Mouse (Mus musculus): ENCODE data around the gene Saysd1. TPM values are rescaled to one million over a fixed set of nuclear protein-coding genes. Genes with fewer than 3 reads are reported as not detected.
A peak's percentile ranks its signal among the peaks of the same experiment; 100 is the strongest.

Saysd1 gene
- polyA plus RNA-seq, 1 experiment from 2014 or later, result 10.8 TPM

DNA sequence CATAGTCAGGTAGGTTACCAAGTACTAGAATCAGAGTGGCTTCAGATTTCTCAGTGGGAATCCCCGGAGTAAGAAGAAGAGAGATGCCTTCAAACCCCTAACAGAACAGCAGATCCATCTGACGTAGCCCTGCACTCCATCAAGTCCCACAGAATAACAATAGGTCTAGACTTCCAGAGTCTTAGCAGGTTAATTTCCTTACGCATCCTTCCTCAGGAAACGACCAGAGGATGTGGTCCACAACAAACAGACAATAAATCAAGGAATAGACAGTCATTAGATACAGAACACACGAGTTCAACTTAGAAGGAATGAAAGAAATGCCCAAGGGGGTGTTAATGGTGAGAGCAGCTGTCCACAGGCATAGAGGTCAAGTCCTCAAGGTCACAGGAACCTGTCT is 43.4 kb downstream of the Saysd1 start:
- no peak for ATAC-seq (ENCODE audit: low FRiP score)

GRCm38 (mm10) chr14:20093493-20093892 is 44.8 kb downstream of the Saysd1 start:
- WGBS, result 23% methylated on average over 7 of the region's 7 CpGs
- no peak overlapping the region for H3K9ac ChIP-seq
- 0 out of 2 replicates have a peak, but pooled peaks cover 3% of the 10 kb centered on the region for H3K27me3 ChIP-seq
- no peak overlapping the region for H3K27ac ChIP-seq
- no peak overlapping the region for H3K4me3 ChIP-seq
- H3K36me3 ChIP-seq, result no peaks in the 10 kb centered on the region
- H3K4me1 ChIP-seq, result no peaks in the 10 kb centered on the region
- H3K4me2 ChIP-seq (replicated peaks), result no peak overlapping the region
- H3K9me3 ChIP-seq (replicated peaks), result no peaks in the 10 kb centered on the region
- no peak for ATAC-seq (ENCODE audit: low FRiP score)

More for the DNA sequence above, 43.4 kb downstream of the Saysd1 start:
- Histone ChIP-seq H3K36me3 (no peaks in the 10 kb centered on the region), H3K4me1 (no peaks in the 10 kb centered on the region), H3K9ac (no peak overlapping the region), H3K27ac (no peak overlapping the region), H3K9me3 (replicated peaks) (no peaks in the 10 kb centered on the region), H3K27me3 (0 out of 2 replicates have a peak, but pooled peaks cover 3% of the 10 kb centered on the region), H3K4me3 (no peak overlapping the region), H3K4me2 (replicated peaks) (no peak overlapping the region)
- WGBS, result 70% methylated on average over 5 of the region's 5 CpGs

DNA sequence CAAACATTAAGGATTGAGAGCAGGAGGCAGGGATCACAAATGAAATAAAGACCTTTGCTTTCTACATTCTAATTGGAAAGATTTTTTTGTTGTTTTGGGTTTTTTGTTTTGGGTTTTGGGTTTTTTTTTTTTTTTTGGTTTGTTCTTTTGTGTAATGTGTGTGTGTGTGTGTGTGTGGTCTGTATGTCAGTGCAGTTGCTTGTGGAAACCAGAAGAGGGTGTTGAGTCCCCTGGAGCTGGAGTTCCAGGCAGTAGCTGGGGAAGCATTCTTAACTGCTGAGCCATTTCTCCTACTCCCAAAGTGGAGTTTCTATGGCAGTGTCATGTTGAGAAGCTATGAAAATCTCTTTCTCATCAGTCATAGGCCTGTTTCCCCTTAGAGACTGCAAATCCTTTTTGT is 54.0 kb downstream of the Saysd1 start:
- no peak overlapping the region for H3K9ac ChIP-seq
- H3K27ac ChIP-seq, result no peak overlapping the region
- no peaks in the 10 kb centered on the region for H3K9me3 ChIP-seq (replicated peaks)
- no peak overlapping the region for H3K4me3 ChIP-seq
- H3K4me1 ChIP-seq, result peaks cover 14% of the 10 kb centered on the region
- H3K27me3 ChIP-seq, result no peaks in the 10 kb centered on the region
- ATAC-seq (ENCODE audit: low FRiP score), result no peak
- H3K4me2 ChIP-seq (replicated peaks), result no peak overlapping the region
- H3K36me3 ChIP-seq, result 0 out of 2 replicates have a peak, but pooled peaks cover 4% of the 10 kb centered on the region

DNA sequence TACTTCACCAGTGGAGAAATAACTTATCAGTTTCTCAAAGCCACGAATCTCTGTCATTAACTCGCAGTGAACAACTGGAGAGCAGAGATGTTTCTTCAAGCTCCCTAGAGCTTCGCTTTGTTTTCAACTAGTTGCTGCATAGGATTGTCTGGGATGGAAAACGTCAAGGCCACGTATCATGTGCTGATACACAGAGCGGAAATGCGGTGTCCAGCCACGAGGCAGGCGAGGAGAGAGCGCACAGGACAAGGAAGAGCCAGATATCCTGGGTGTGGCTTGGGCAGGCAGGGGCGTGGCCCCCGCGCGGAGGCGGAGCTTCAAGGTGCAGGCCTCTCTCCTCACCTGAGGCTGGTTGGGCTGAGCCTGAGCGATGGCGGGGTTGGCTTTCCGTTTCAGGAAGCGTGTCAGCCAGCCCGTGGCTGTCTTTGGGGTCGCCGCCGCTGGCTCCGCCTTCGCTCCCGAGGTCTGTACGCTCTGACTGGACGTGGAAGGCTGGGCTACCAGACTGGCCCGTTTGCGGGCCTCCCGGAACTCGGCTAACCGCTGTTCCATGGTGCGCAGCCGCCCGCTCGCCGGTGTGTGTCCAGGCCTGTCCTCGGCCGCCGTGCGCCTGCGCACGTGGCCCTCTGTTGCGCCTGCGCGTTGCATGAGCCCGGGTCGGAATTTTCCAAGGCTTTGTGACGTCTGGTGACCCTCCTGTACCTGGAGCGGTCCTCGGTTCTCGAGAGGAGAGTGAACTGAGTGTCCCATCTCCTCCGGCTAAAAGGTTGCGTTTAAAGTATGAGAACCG is 55.6 kb downstream of the Saysd1 start:
- ATAC-seq (ENCODE audit: low FRiP score), result peak; percentile 98
- Histone ChIP-seq H3K4me3 (peak overlapping the region; percentile 48), H3K9me3 (replicated peaks) (no peaks in the 10 kb centered on the region), H3K9ac (peak overlapping the region; percentile 65), H3K36me3 (0 out of 2 replicates have a peak, but pooled peaks cover 4% of the 10 kb centered on the region), H3K27ac (peak overlapping the region; percentile 92), H3K27me3 (no peaks in the 10 kb centered on the region), H3K4me1 (peaks cover 14% of the 10 kb centered on the region), H3K4me2 (replicated peaks) (peak overlapping the region; percentile 58)
- 3% methylated on average over 49 of the region's 56 CpGs for WGBS

- Histone ChIP-seq H3K9ac (peak overlapping the region; percentile 65), H3K27me3 (no peaks in the 10 kb centered on the region), H3K27ac (peak overlapping the region; percentile 92), H3K36me3 (0 out of 2 replicates have a peak, but pooled peaks cover 4% of the 10 kb centered on the region), H3K4me3 (peak overlapping the region; percentile 48), H3K4me1 (peaks cover 14% of the 10 kb centered on the region), H3K9me3 (replicated peaks) (no peaks in the 10 kb centered on the region), H3K4me2 (replicated peaks) (peak overlapping the region; percentile 58)
- ATAC-seq (ENCODE audit: low FRiP score), result 0 out of 2 replicates have a peak, but pooled peaks have one; percentile 6
- WGBS, result 82% methylated on average over 5 of the region's 5 CpGs
Measured at GRCm38 (mm10) chr14:20081937-20082533, 56.3 kb downstream of the Saysd1 start.

DNA sequence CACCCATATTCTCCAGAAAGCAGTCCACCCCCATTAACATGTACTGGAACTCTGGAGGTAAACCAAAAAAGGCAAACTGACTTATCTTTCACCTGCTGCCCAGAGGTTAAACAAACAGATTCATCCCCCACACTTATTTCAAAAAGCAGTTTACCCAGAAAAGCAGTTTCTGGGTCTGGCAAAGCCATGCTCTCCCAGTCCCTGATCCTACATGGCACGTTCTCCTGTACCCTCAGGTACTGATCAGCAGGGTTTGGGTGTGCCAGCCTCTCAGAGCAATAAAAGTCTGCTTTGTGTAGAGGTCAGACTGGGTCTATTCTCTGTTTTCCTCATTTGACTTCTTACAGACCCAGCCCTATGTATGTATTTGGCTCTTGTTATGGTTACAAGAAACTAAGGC is 57.2 kb downstream of the Saysd1 start:
- Histone ChIP-seq H3K27me3 (no peaks in the 10 kb centered on the region), H3K4me2 (replicated peaks) (no peak overlapping the region), H3K9me3 (replicated peaks) (no peaks in the 10 kb centered on the region), H3K36me3 (0 out of 2 replicates have a peak, but pooled peaks cover 4% of the 10 kb centered on the region), H3K4me3 (no peak overlapping the region), H3K9ac (0 out of 2 replicates have a peak overlapping the region, but pooled peaks have one; percentile 14), H3K4me1 (peaks cover 14% of the 10 kb centered on the region), H3K27ac (no peak overlapping the region)
- 88% methylated on average over 1 of the region's 1 CpGs for WGBS
- no peak for ATAC-seq (ENCODE audit: low FRiP score)

DNA sequence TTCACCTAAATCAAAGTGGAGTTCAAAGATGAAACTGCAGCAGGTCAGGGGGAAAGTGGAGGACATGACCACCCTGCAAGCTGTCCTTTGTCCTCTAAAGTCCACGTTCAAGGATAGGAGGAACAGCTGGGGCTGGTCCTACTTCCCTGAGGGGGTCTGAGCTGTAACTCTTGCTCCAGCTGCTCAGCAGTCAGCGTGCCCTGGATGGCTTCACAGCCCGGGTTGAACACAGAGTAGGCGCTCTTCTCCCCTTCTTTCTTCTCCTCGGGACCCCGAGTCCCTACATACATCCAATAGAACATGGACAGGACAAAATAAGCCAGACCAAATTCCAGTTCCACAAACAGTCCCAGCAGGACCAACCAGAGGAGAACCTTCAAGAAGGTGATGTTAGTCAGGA is 61.2 kb downstream of the Saysd1 start:
- H3K27me3 ChIP-seq, result no peaks in the 10 kb centered on the region
- WGBS, result 82% methylated on average over 6 of the region's 6 CpGs
- H3K27ac ChIP-seq, result no peak overlapping the region
- H3K4me3 ChIP-seq, result no peak overlapping the region
- no peaks in the 10 kb centered on the region for H3K9me3 ChIP-seq (replicated peaks)
- 0 out of 2 replicates have a peak, but pooled peaks cover 4% of the 10 kb centered on the region for H3K36me3 ChIP-seq
- ATAC-seq (ENCODE audit: low FRiP score), result no peak
- H3K9ac ChIP-seq, result no peak overlapping the region
- H3K4me1 ChIP-seq, result peaks cover 6% of the 10 kb centered on the region
- H3K4me2 ChIP-seq (replicated peaks), result no peak overlapping the region

GRCm38 (mm10) chr14:20075544-20075943 is 62.8 kb downstream of the Saysd1 start:
- Histone ChIP-seq H3K27ac (no peak overlapping the region), H3K4me2 (replicated peaks) (no peak overlapping the region), H3K4me3 (no peak overlapping the region), H3K9me3 (replicated peaks) (no peaks in the 10 kb centered on the region), H3K27me3 (no peaks in the 10 kb centered on the region), H3K9ac (no peak overlapping the region), H3K36me3 (0 out of 2 replicates have a peak, but pooled peaks cover 4% of the 10 kb centered on the region), H3K4me1 (no peaks in the 10 kb centered on the region)
- no peak for ATAC-seq (ENCODE audit: low FRiP score)
- 94% methylated on average over 7 of the region's 7 CpGs for WGBS

DNA sequence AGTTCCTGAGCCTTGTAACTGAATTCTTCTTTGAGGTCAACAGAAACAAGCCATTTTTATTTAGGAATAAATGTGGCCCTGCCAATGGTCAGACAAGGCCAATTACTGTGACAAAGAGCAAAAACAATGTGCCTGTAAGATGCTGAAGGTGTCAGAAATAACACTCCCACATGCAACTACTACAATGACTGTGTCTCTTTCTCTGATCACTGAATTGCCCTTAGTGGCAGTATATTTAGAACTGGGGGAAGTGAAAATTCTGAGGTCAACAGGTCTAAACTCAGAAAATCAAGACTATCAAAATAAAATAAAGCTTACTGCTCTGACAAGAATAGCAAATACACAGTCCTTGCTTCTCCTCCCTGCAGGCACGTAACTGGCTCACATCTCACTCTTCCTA is 63.6 kb downstream of the Saysd1 start:
- no peaks in the 10 kb centered on the region for H3K36me3 ChIP-seq
- H3K27ac ChIP-seq, result no peak overlapping the region
- WGBS, result 58% methylated on average over 1 of the region's 1 CpGs
- ATAC-seq (ENCODE audit: low FRiP score), result no peak
- H3K27me3 ChIP-seq, result no peaks in the 10 kb centered on the region
- no peak overlapping the region for H3K4me3 ChIP-seq
- H3K9ac ChIP-seq, result no peak overlapping the region
- no peaks in the 10 kb centered on the region for H3K9me3 ChIP-seq (replicated peaks)
- H3K4me1 ChIP-seq, result no peaks in the 10 kb centered on the region
- H3K4me2 ChIP-seq (replicated peaks), result no peak overlapping the region

DNA sequence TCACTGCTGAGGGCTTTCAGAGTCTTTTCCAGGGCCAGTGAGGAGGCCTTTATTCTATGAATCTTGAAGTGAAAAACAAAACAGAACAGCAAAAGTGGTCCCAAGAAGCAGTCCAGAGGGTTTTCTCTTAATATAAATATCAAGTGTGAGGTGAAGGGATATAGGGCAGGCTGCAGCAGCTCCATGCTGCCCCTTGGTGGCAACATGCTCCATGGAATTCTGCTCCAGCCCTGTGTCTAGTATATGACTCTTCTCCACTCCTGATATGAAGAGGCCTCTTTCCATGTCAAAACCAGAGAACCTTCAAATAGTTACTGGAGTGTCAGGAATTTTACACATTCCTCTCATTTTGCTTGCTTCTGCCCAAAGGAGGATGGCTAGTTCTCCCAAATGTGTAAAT is 67.7 kb downstream of the Saysd1 start:
- Histone ChIP-seq H3K4me3 (no peak overlapping the region), H3K36me3 (no peaks in the 10 kb centered on the region), H3K9ac (no peak overlapping the region), H3K9me3 (replicated peaks) (no peaks in the 10 kb centered on the region), H3K4me1 (peaks cover 3% of the 10 kb centered on the region; the same call in 1 of the 2 replicates), H3K27me3 (no peaks in the 10 kb centered on the region), H3K4me2 (replicated peaks) (no peak overlapping the region), H3K27ac (no peak overlapping the region)
- ATAC-seq (ENCODE audit: low FRiP score), result no peak

DNA sequence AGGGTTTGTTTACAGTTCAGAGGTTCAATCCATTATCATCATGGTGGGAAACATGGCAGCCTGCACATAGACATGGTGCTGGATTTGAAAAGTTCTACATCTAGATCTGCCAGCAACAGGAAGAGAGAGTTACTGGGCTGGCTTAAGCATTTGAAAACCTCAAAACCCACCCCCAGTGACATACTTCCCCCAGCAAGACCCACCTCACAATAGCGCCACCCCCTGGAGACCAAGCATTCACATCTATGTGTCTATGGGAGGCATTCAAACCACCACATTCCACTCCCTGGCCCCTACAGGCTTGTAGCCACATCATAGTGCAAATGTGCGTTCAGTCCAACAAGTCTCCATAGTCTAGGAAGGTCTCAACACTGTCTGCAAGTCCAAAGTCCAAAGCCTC is 70.0 kb downstream of the Saysd1 start:
- no peak overlapping the region for H3K9ac ChIP-seq
- no peak overlapping the region for H3K4me2 ChIP-seq (replicated peaks)
- no peak for ATAC-seq (ENCODE audit: low FRiP score)
- no peaks in the 10 kb centered on the region for H3K36me3 ChIP-seq
- no peak overlapping the region for H3K27ac ChIP-seq
- H3K9me3 ChIP-seq (replicated peaks), result no peaks in the 10 kb centered on the region
- H3K27me3 ChIP-seq, result no peaks in the 10 kb centered on the region
- H3K4me3 ChIP-seq, result no peak overlapping the region
- WGBS, result 82% methylated on average over 2 of the region's 2 CpGs
- peaks cover 3% of the 10 kb centered on the region; the same call in 1 of the 2 replicates for H3K4me1 ChIP-seq

DNA sequence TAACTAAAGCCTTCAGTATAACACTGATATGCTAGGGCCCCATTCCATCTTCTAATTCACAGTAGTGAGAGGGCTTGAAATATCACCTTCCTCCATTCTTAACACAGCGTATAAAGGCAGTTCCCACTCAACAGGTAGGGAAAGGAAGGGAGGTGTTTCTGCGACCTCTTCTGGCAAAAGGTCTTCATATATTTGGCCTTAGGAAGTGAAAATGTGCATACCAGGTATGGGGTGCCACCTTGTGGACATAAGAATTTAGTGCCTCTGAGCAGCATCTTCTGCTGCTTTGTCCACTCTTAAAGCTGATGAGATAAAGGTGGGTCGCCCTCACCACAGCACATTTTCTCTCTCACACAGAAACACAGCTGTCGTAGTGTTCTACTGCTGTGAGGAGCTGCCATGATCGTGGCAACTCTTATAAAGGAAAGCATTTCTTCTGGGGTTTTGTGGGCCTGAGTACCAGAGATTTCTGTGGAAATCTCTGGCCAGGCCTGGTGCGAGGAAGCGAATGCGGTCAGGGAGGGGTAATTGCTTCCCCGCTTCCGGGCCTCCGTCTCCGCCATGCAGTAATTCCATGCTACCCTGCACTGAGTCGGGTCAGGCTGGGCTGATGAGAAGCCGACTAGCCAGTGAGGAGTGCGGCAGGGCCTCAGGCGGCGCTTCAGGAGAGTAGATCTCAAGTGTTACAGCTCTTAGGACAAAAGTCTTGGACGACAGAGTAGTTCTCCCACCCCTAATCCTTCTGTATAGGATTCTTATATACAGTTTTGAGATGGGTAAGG is 70.8 kb downstream of the Saysd1 start:
- no peak overlapping the region for H3K4me2 ChIP-seq (replicated peaks)
- peaks cover 3% of the 10 kb centered on the region; the same call in 1 of the 2 replicates for H3K4me1 ChIP-seq
- ATAC-seq (ENCODE audit: low FRiP score), result peak; percentile 73
- no peak overlapping the region for H3K27ac ChIP-seq
- H3K27me3 ChIP-seq, result no peaks in the 10 kb centered on the region
- peak overlapping the region; percentile 35; the same call in 1 of the 2 replicates for H3K9ac ChIP-seq
- no peaks in the 10 kb centered on the region for H3K9me3 ChIP-seq (replicated peaks)
- H3K36me3 ChIP-seq, result no peaks in the 10 kb centered on the region
- WGBS, result 42% methylated on average over 18 of the region's 18 CpGs
- H3K4me3 ChIP-seq, result no peak overlapping the region
